Mouse (Mus musculus) limb, embryonic 14.5 days (tissue): ENCODE data around the gene Gm11214. TPM values are rescaled to one million over a fixed set of nuclear protein-coding genes. Genes with fewer than 3 reads are reported as not detected.

Source experiments
- ATAC-seq: fragments of 200-750 bp; cut with Nextera tagmentation; 2 replicates; pipeline ENCODE4 v1.8.0; 2017; ENCODE audit warnings: low read depth, moderate number of reproducible peaks, moderate TSS enrichment; ENCODE audit not compliant: low FRiP score
- DNase-seq: peaks from one replicate; pipeline ENCODE4 v3.0.0-alpha.2; 2015; ENCODE audit warnings: low spot score
- H3K27ac ChIP-seq: fragments of 300-500 bp; sonication (generic); replicated peaks from 2 replicates; pipeline ENCODE4 v1.5.1; 2014; ENCODE audit warnings: low read depth, mild to moderate bottlenecking, low read length, moderate library complexity, mixed read lengths
- H3K27me3 ChIP-seq: fragments of 300-500 bp; sonication (generic); 2 replicates; pipeline ENCODE4 v1.6.1; 2014; ENCODE audit warnings: low read length, mixed read lengths; ENCODE audit not compliant: control insufficient read depth, insufficient read depth
- H3K36me3 ChIP-seq: fragments of 300-500 bp; sonication (generic); 2 replicates; pipeline ENCODE4 v1.6.1; 2014; ENCODE audit warnings: mild to moderate bottlenecking, low read length, moderate library complexity, mixed read lengths; ENCODE audit not compliant: control insufficient read depth, insufficient read depth
- H3K4me1 ChIP-seq: fragments of 300-500 bp; sonication (generic); 2 replicates; pipeline ENCODE4 v1.6.1; 2014; ENCODE audit warnings: antibody characterized with exemption, low read length, mixed read lengths; ENCODE audit not compliant: control insufficient read depth, insufficient read depth
- H3K4me2 ChIP-seq: fragments of 300-500 bp; sonication (generic); replicated peaks from 2 replicates; pipeline ENCODE4 v1.6.1; 2014; ENCODE audit warnings: low read depth, mild to moderate bottlenecking, low read length, moderate library complexity; ENCODE audit not compliant: severe bottlenecking
- H3K4me3 ChIP-seq: fragments of 300-500 bp; sonication (generic); replicated peaks from 2 replicates; pipeline ENCODE4 v1.5.1; 2014; ENCODE audit warnings: low read length
- H3K9ac ChIP-seq: fragments of 300-500 bp; sonication (generic); 2 replicates; pipeline ENCODE4 v1.6.1; 2014; ENCODE audit warnings: mild to moderate bottlenecking, low read depth, low read length, moderate library complexity; ENCODE audit not compliant: severe bottlenecking
- H3K9me3 ChIP-seq: fragments of 300-500 bp; sonication (generic); 2 replicates; pipeline ENCODE4 v1.6.1; 2016; ENCODE audit warnings: low read length; ENCODE audit not compliant: control insufficient read depth
- POLR2A ChIP-seq: fragments of 200-500 bp; IDR thresholded peaks from 2 replicates; pipeline ENCODE4 v1.8.0; 2012; ENCODE audit warnings: inconsistent platforms, mild to moderate bottlenecking, moderate library complexity, borderline replicate concordance; ENCODE audit not compliant: insufficient read depth, insufficient read length; ENCODE audit errors: extremely low read depth
- WGBS: fragments of 180-500 bp; shearing (Covaris S2); extraction: QIAGEN DNeasy Blood & Tissue Kit; methylation state at CpG from one replicate; pipeline ENCODE4 v1.1.7; 2014; 5-methylcytosine and 5-hydroxymethylcytosine counted together
- polyA plus RNA-seq, 2 experiments: library from polyadenylated mRNA; depleted of rRNA in 1 of 2; stranded (reverse) in 1 of 2; unstranded in 1 of 2; fragments of >200 nt; fragmentation: Nextera tagmentation in 1 of 2; extraction: Ambion mirVana in 1 of 2; gene quantifications; 2 replicates each; pipeline versions ENCODE4 v1.2.1 to v1.2.3; 2012 to 2014

Gm11214 gene
- polyA plus RNA-seq, 2 experiments: not detected

DNA sequence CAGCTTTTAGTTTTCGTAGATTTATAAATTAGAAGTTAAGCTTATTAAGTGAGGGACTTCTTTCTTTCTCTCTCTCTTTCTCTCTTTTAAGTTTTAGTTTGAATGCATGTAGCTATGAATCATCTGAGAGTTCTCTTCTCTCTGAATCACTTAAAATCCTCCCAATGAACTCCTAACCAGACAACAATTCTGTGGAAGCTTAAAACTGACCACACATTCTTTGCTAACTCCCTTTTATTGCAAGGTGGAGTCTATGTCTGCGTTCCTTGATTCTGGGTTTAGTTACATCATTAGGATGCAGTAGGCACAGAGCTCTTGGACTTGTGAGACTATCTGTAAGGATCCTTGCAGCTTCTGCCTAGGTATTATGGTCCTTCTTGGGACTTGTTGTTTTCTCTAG is 40.5 kb upstream of the Gm11214 start:
- Histone ChIP-seq H3K4me2 (no peak overlapping the region), H3K36me3 (no peaks in the 10 kb centered on the region), H3K9me3 (no peaks in the 10 kb centered on the region), H3K4me1 (no peaks in the 10 kb centered on the region), H3K4me3 (no peak overlapping the region), H3K9ac (no peak overlapping the region), H3K27me3 (no peaks in the 10 kb centered on the region), H3K27ac (no peak overlapping the region)
- TF ChIP-seq POLR2A: no peak
- DNase-seq: no peak
- ATAC-seq: no peak
- 77% methylated on average over 2 of the region's 2 CpGs for WGBS

- Histone ChIP-seq H3K4me2 (no peak overlapping the region), H3K4me3 (no peak overlapping the region), H3K4me1 (no peaks in the 10 kb centered on the region), H3K36me3 (no peaks in the 10 kb centered on the region), H3K27me3 (no peaks in the 10 kb centered on the region), H3K9me3 (no peaks in the 10 kb centered on the region), H3K9ac (no peak overlapping the region), H3K27ac (no peak overlapping the region)
- WGBS: 80% methylated on average over 4 of the region's 4 CpGs
- ATAC-seq (no peak), DNase-seq (no peak)
- TF ChIP-seq POLR2A: no peak
Observed at GRCm38 (mm10) chr4:63702006-63702704, 39.0 kb upstream of the Gm11214 start.

DNA sequence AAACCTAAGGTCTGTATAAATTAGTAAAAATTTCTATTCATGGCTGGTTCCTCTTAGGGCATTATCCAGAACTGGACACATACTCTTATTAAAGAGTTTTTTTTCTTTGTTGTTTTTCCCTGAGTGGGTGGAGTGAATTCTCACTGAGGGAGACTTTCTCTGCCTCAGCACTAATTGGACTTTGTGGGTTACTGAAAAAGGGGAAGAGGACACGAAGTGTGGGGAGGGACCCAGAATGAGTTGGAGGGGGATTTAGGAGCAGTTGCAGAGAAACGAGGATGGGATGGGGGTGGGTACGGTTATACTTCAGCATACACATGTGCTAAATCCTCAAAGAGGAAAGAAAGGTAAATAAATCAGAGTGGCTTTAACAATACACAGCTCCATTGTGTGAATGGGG is 36.6 kb upstream of the Gm11214 start:
- H3K9me3 ChIP-seq: no peaks in the 10 kb centered on the region
- H3K27ac ChIP-seq: no peak overlapping the region
- no peak overlapping the region for H3K4me2 ChIP-seq
- H3K36me3 ChIP-seq: no peaks in the 10 kb centered on the region
- ATAC-seq (no peak), DNase-seq (no peak)
- H3K4me3 ChIP-seq: no peak overlapping the region
- H3K4me1 ChIP-seq: no peaks in the 10 kb centered on the region
- no peak overlapping the region for H3K9ac ChIP-seq
- no peak for TF ChIP-seq POLR2A
- 58% methylated on average over 3 of the region's 3 CpGs for WGBS
- H3K27me3 ChIP-seq: no peaks in the 10 kb centered on the region

DNA sequence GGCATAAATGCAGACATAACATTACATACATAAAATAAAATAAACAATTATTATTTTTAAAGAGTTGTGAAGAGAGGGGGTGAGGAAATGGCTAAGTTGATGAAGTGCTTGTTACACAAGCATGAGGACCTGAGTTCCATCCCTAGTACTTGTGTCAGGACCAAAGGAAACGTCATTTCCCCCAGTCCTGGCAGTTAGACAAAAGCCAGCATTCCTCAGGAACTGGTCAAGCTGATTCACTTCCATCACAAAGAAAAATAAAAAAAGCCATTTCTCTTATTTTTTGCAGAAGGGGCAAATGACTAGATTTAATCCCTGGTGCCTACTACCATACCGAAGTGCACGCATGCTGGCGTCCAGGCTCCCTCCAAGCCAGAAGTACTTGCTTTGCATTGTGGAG is 33.7 kb upstream of the Gm11214 start:
- Histone ChIP-seq H3K4me1 (no peaks in the 10 kb centered on the region), H3K27me3 (no peaks in the 10 kb centered on the region), H3K36me3 (no peaks in the 10 kb centered on the region), H3K9ac (no peak overlapping the region), H3K4me2 (no peak overlapping the region), H3K9me3 (no peaks in the 10 kb centered on the region), H3K27ac (no peak overlapping the region), H3K4me3 (no peak overlapping the region)
- 90% methylated on average over 4 of the region's 4 CpGs for whole genome bisulfite sequencing
- ATAC-seq (no peak), DNase-seq (no peak)
- no peak for TF ChIP-seq POLR2A

GRCm38 (mm10) chr4:63692351-63692750 is 29.2 kb upstream of the Gm11214 start:
- H3K4me1 ChIP-seq: no peaks in the 10 kb centered on the region
- no peak overlapping the region for H3K4me2 ChIP-seq
- no peaks in the 10 kb centered on the region for H3K27me3 ChIP-seq
- TF ChIP-seq POLR2A: no peak
- H3K9me3 ChIP-seq: no peaks in the 10 kb centered on the region
- no peak overlapping the region for H3K9ac ChIP-seq
- no peak for DNase-seq
- ATAC-seq: no peak
- H3K36me3 ChIP-seq: no peaks in the 10 kb centered on the region
- H3K4me3 ChIP-seq: no peak overlapping the region
- no peak overlapping the region for H3K27ac ChIP-seq

DNA sequence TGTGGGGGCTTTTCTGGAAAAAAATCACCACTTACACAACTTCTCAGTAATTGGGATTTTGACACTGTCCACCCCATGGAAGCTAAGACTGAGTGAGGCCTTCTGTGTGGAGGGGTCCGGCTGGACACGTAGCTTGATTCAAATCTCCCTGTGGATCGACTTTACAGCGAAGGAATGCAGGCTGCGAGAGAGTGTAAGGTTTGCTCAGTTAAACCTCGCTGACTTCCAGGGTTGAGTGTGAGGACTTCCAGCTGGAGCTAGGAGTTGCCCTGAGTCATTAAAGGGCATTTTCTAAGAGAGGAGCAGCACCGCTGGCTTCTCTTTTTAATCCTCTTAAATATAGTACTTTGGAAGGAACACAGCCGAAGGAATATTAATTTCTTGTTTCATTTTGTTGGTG is 24.2 kb upstream of the Gm11214 start:
- ATAC-seq: no peak
- Histone ChIP-seq H3K36me3 (no peaks in the 10 kb centered on the region), H3K9me3 (no peaks in the 10 kb centered on the region), H3K4me1 (no peaks in the 10 kb centered on the region), H3K4me3 (no peak overlapping the region), H3K27me3 (no peaks in the 10 kb centered on the region), H3K27ac (no peak overlapping the region), H3K4me2 (no peak overlapping the region), H3K9ac (no peak overlapping the region)
- DNase-seq: no peak
- no peak for TF ChIP-seq POLR2A
- WGBS: 59% methylated on average over 8 of the region's 8 CpGs
